Mouse (Mus musculus) adrenal gland, postnatal 36 days (tissue): ENCODE results near the gene Upk2. TPM values are rescaled to one million over a fixed set of nuclear protein-coding genes. Genes with fewer than 3 reads are reported as not detected.
"Not testable (repeated sequence)": the region's sequence is repeated elsewhere in the genome, so short reads cannot be mapped to it uniquely, and the experiment has no call there.

ENCODE experiments used
- DNase-seq, 2 experiments: peaks; one replicate each; pipeline ENCODE4 v3.0.0; 2021; ENCODE audit warnings: mixed read lengths in 1 of 2
- total RNA-seq, 2 experiments: library from RNA; stranded (reverse); gene quantifications; 2 replicates each; pipeline ENCODE4 v1.2.3; 2021

Gene Upk2
- total RNA-seq, 2 experiments from 2014 or later, result not detected

DNA sequence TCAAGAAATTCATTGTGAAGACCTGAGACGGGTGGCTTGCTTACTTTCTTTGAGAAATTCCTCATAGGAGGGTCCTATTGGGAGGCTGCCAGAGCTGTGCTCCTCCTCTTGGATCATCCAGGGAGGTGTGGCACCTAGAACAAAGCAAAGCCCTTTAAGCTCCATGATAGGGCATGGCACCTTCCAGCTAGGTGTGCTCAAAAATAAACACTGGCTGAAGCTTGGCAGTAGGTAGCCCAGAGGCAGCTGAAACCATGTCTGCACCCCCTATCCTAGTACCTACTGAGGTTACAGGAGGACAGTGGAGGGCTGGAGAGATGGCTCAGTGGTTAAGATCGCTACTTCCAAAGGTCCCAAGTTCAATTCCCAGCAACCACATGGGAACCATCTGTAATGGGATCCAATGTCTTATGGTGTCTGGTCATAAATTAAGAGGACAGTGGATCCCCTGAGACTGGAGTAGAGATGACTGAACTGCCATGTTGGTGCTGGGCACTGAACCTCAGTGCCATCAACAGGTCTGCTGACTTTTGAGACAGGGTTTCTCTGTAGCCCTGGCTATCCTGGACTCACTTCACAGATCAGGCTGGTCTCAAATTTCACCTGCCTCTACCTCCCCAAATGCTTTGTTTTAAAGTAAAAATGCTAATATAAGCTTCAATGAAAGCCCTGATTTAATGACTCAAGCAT is 44.0 kb downstream of the Upk2 start:
- no peak for DNase-seq

DNA sequence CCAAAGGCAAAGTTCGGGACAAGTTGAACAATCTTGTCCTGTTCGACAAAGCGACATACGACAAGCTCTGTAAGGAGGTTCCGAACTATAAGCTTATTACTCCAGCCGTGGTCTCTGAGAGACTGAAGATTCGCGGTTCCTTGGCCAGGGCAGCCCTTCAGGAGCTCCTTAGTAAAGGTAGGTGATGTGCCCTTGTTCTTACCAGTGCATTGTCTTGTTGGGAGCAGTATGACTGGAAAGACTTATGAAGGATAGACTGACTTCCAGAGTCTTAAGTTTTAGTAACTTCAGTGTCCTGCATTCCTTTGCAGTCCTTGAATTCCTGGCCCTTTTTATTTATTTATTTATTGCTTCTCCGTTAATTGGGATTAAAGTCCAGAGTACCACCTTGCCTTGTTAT is 46.1 kb downstream of the Upk2 start:
- DNase-seq, result not testable (repeated sequence)

DNA sequence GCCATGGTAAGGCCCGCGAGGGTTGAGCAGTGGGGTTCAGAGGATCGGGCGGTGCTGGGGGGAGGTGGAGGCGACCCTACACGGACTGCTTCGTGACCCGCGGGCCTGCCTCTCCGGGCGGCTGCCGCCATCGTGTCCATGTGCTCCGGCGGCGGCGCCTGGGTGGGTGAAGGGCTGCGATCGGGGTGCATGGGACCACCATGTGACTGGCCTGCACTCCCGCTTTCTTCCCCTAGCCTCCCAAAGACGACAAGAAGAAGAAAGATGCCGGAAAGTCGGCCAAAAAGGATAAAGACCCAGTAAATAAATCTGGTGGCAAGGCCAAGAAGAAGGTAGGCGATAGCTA is 47.1 kb downstream of the Upk2 start:
- DNase-seq, result no peak

DNA sequence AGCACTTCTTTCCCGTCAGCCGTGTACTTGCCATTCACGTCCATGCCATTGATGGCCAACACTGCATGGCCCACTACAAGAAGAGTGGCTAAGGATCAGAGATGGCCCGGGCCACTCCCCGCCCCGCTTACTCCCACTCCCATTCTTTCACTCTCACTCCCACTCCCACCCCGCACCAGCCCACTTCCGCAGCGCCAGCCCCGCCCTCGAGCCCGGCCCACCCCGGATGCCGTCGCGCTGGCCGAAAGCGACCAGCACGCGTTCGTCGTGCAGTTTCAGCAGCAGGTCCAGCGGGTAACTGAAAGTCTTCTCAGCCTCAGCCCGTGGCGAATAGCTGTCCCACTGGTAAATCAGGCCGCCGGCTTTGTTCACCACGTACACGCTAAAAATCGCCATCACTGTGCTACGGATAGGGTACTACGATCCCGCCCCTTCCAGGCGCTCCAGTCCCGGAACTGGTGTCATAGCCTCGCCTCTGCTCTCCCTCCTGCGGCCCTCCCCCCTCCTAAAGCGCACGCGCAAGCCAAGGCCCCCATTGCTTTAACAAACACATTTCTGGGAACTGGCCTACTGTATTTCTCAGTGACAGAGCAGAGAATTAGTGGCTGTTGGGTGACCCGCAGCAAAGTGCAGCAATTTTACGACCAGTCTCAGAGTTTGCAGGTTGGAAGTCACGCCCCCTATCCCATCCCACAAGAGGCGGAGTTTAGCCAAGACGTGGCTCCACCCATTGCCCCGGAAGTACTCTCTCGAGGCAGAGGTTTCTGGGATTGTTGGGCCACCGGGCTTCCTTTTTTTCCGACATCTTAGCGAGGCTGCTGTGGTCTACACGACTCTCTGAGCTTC is 47.6 kb downstream of the Upk2 start, which contains the start of the genes Rps25 and Trappc4:
Gene Rps25 (plus strand): TSS at position 234 of the 846 bp plus-strand sequence.
Gene Trappc4 (minus strand): TSS at position 695 of the 846 bp plus-strand sequence.
- DNase-seq, result peak; percentile 93 to 95

DNA sequence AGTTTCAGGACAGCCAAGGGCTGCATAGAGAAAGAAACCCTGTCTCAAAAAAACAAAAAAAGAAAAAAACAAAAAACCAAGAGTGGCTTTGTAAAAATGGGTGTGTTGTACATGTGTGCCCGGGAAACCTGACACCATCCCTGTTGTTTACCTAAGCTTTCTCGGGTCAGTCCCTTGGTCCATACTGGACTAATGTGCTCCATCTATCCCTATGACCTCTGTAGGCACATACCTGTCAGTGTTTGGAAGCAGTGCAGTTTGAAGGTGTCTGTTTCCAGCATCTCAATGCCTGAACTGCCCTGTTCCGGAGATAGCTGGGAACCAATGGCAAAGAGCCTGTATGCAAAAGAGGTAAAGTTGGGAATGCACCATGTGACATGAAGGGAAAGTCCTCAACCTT is 49.8 kb downstream of the Upk2 start:
- DNase-seq, result no peak

Other genes starting within 250 kb of the Upk2 start
- 10 to 100 TPM; 28.9 to 40.5 TPM for gene Cbl, start 220.9 kb downstream of the Upk2 start, total RNA-seq
- 1 to 10 TPM; 2.3 to 3.3 TPM for gene Ccdc153, start 214.3 kb downstream of the Upk2 start, total RNA-seq
- not detected for gene Pdzd3, start 203.5 kb downstream of the Upk2 start, total RNA-seq
- 10 to 100 TPM; 14.9 to 32.2 TPM for gene Nlrx1, start 186.4 kb downstream of the Upk2 start, total RNA-seq
- 10 to 100 TPM; 28.2 to 32.6 TPM for gene Abcg4, start 166.4 kb downstream of the Upk2 start, total RNA-seq
- gene Hinfp, start 149.3 kb downstream of the Upk2 start, total RNA-seq, result 10 to 100 TPM; 18.9 to 24.4 TPM
- gene C2cd2l, start 134.7 kb downstream of the Upk2 start, total RNA-seq, result 10 to 100 TPM; 37.6 to 50.6 TPM
- 10 to 100 TPM; 25.3 to 32.7 TPM for gene Dpagt1, start 129.0 kb downstream of the Upk2 start, total RNA-seq
- gene H2afx, start 120.3 kb downstream of the Upk2 start, total RNA-seq, result 10 to 100 TPM; 41.3 to 47.7 TPM
- gene Hmbs, start 110.7 kb downstream of the Upk2 start, total RNA-seq, result 10 to 100 TPM; 61.8 to 98.3 TPM
- 10 to 100 TPM; 53.0 to 72.7 TPM for gene Vps11, start 93.3 kb downstream of the Upk2 start, total RNA-seq
- gene Hyou1, start 75.5 kb downstream of the Upk2 start, total RNA-seq, result 100 to 1,000 TPM; 203 to 204 TPM
- gene Slc37a4, start 58.1 kb downstream of the Upk2 start, total RNA-seq, result 10 to 100 TPM; 13.5 to 18.6 TPM
- gene Rps25, start 47.8 kb downstream of the Upk2 start, total RNA-seq, result 1,000 to 10,000 TPM; 1,182 to 1,266 TPM
- 10 to 100 TPM; 82.0 to 95.7 TPM for gene Trappc4, start 47.4 kb downstream of the Upk2 start, total RNA-seq
- 10 to 100 TPM; 14.7 to 18.9 TPM for gene Ccdc84, start 36.4 kb downstream of the Upk2 start, total RNA-seq
- gene Foxr1, start 13.8 kb downstream of the Upk2 start, total RNA-seq, result not detected
- gene Bcl9l, start 27.8 kb upstream of the Upk2 start, total RNA-seq, result 10 to 100 TPM; 47.6 to 51.8 TPM
- gene Cxcr5, start 106.9 kb upstream of the Upk2 start, total RNA-seq, result not detected
- gene Ddx6, start 149.9 kb upstream of the Upk2 start, total RNA-seq, result 100 to 1,000 TPM; 134 to 149 TPM
- not detected for gene Treh, start 218.3 kb upstream of the Upk2 start, total RNA-seq